Mouse (Mus musculus) layer of hippocampus, adult 2 months (tissue): Measurements from ENCODE around the gene Cdadc1. TPM values are rescaled to one million over a fixed set of nuclear protein-coding genes. Genes with fewer than 3 reads are reported as not detected.

Experiments
- DNase-seq, 2 experiments: peaks; one replicate each; pipeline ENCODE4 v3.0.0; 2022; ENCODE audit warnings: low spot score in 2 of 2
- H3K27ac ChIP-seq: fragments of 200-600 bp; 2 replicates; pipeline ENCODE4 v1.8.1; 2022
- H3K4me3 ChIP-seq: fragments of 200-600 bp; 2 replicates; pipeline ENCODE4 v1.8.1; 2022; ENCODE audit warnings: mild to moderate bottlenecking
- CTCF ChIP-seq: fragments of 200-600 bp; conservative IDR thresholded peaks from 2 replicates; pipeline ENCODE4 v1.8.1; 2022; ENCODE audit warnings: antibody characterized with exemption, mild to moderate bottlenecking, moderate library complexity
- total RNA-seq, 2 experiments: library from RNA; stranded (reverse); gene quantifications; 2 replicates each; pipeline ENCODE4 v1.2.3; 2021

The Cdadc1 gene
- total RNA-seq, 2 experiments from 2014 or later: 65.5 to 71.3 TPM

DNA sequence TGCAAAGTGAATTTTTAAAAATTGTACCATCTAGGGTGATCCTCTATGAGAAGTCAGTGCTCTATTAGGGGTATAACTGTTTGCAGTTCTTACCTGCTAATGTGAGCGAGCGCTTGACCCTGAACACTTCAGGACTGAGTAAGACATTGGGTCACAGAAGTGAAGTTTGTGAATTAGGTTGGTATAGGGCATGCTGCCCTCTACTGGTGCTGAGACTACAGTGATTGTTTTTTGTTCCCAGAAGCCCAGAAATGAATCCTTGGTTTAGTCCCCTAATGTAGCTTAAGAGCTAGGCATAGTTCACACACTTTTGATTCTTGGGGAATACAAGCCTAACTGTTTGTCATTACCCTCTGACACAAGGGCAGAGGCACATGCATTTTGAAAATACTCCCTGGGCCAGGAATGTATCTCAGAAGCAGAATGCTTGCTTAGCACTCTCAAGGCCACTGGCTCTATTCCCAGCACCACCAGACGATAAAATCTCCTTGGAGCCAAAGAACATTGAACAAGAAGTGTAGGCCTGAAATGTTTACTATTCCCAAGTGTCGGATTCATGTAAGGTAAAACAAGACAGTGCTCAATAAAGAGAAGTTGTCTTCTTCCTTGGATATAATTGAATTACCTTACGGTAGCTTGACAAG lies 6.4 kb upstream of the Cdadc1 start:
- peak in 1 of 2 experiments; percentile 30 for DNase-seq

DNA sequence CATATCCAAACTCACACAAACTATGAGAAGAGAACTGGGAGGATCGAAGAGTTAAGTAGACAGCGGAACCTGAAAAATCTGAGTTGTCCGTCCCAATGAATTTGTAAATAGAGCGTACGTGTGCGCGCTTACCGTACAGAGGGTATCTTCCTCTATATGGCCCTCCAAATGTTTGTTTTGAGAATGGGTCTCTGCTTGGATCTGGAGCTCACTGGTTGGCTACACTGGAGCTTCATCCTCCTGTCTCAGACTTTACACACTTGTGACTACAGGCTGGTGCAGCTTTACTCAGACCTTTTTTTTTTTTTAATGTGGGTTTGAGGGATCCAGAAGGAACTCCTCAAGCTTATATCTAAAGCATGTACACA lies 485 bp upstream of the Cdadc1 start:
- Histone ChIP-seq H3K27ac (peak overlapping the region; percentile 93), H3K4me3 (peak overlapping the region; percentile 83)
- no peak for DNase-seq
- no peak for TF ChIP-seq CTCF

More for the DNA sequence above, 6.4 kb upstream of the Cdadc1 start:
- Histone ChIP-seq H3K27ac (no peak overlapping the region), H3K4me3 (no peak overlapping the region)
- TF ChIP-seq CTCF: peak; percentile 85

- no peak for DNase-seq
- H3K4me3 ChIP-seq: no peak overlapping the region
- no peak overlapping the region for H3K27ac ChIP-seq
- TF ChIP-seq CTCF: no peak
These were observed 2.8 kb downstream of the Cdadc1 start for GRCm38 (mm10) chr14:59594988-59595387.

DNA sequence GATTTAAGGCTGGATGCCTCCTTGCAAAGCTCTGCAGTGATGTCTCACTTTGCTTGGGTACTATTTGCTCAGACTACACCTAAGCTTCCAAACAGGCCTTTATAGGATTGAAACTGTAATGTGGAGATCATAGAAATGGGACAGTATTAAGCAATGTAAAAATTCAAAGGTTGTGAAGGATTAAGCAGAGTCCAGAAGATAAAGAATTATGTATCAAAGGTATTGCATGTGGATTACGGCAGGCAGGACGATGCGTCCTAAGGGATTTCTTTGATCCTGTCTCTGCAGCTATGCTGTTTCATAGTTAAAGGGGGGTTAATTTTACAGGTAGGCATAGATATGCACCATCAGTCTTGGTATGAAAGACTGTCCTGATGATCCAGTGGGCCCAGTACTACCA lies 5.2 kb downstream of the Cdadc1 start:
- no peak for TF ChIP-seq CTCF
- no peak for DNase-seq
- Histone ChIP-seq H3K27ac (no peak overlapping the region), H3K4me3 (no peak overlapping the region)

GRCm38 (mm10) chr14:59591901-59592300 lies 5.9 kb downstream of the Cdadc1 start:
- H3K4me3 ChIP-seq: no peak overlapping the region
- TF ChIP-seq CTCF: no peak
- no peak overlapping the region for H3K27ac ChIP-seq
- DNase-seq: no peak

GRCm38 (mm10) chr14:59590614-59591013 lies 7.1 kb downstream of the Cdadc1 start:
- DNase-seq: no peak
- Histone ChIP-seq H3K4me3 (no peak overlapping the region), H3K27ac (no peak overlapping the region)
- peak; percentile 73 for TF ChIP-seq CTCF

DNA sequence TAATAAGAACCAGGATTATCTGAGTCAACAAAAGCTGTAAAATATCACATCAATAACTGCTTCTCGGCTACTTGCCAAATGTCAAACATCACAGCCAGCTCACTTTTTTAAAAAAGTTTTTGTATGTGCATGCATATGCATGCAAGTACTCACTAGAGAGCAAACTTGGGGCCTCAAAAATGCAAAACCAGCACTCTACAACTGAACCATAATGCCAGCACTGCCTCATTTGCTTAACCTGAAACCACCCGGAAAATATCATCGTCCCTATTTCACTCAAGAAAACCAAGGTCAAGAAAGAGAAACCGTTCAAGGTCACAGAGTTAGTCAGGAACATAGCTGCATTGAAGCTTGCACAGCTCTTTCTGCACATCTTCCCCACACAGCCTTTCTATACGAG lies 21.4 kb downstream of the Cdadc1 start:
- H3K27ac ChIP-seq: no peak overlapping the region
- no peak for DNase-seq
- TF ChIP-seq CTCF: no peak
- H3K4me3 ChIP-seq: no peak overlapping the region

DNA sequence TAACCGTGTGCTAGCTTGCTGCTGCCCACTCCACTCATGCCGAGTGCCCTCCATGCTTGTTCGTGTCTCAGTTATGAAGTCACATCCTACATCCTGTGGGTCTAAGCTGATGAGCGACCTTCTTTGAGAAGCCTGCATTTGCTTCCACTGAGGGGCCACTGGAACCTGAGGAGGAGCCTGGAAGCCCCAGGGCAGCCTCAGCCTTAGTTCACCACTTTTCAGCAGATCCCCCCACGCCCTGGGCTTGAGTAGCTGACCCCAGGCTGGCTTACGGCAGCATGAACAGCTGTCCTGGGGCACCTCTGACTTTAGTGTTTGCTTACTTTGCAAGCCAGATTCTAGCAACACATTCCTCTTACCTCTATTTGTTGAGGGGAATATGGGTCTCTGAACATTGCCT lies 31.0 kb downstream of the Cdadc1 start:
- no peak overlapping the region for H3K4me3 ChIP-seq
- no peak for TF ChIP-seq CTCF
- no peak overlapping the region for H3K27ac ChIP-seq
- no peak for DNase-seq

DNA sequence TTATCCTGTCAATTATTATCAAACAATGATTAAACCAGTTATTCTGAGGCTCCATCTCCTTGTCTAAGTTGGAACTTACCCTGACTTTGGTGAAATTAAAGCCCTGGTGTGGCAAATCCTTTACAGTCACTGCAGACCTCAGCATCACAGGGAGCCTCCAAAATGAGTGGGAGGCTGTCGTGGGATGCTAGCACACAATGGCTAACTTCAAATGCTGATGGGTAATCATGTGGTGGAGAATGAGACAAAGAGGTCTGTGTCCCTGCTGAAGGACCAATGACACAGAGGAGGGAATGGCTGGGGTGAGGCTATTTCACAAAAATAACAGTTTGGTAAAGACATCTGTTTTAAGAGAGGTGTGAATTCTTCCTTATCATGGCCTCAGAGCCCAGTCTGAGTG lies 39.9 kb downstream of the Cdadc1 start:
- H3K4me3 ChIP-seq: no peak overlapping the region
- no peak for TF ChIP-seq CTCF
- DNase-seq: no peak
- peak overlapping the region; percentile 53; the same call in 1 of the 2 replicates for H3K27ac ChIP-seq

- no peak for TF ChIP-seq CTCF
- H3K4me3 ChIP-seq: no peak overlapping the region
- no peak overlapping the region for H3K27ac ChIP-seq
- DNase-seq: no peak
These were observed 40.7 kb downstream of the Cdadc1 start for GRCm38 (mm10) chr14:59557071-59557470.

- Histone ChIP-seq H3K4me3 (peak overlapping the region; percentile 27; the same call in 1 of the 2 replicates), H3K27ac (peak overlapping the region; percentile 8; the same call in 1 of the 2 replicates)
- peak; percentile 80 to 93 for DNase-seq
- TF ChIP-seq CTCF: peak; percentile 94
These were observed 41.7 kb downstream of the Cdadc1 start for GRCm38 (mm10) chr14:59555928-59556531.

DNA sequence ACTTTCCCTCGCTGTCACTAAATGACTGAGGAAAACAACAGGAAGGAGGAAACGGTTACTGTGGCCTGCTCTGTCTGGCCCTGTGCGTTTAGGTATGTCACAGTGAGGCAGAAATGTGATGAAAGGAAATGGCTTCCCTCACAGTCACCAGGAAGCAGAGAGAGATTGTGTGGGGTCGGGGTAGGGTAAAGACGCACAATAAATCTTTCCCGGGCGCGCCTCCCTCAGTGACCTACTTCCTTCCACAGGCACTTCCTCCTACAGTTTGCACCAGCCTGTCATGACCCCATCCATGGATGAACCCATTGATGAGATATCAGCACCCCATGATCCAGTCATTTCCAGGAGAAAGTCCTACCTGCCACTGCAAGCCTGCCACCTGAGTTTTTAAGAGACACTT lies 42.7 kb downstream of the Cdadc1 start:
- no peak for TF ChIP-seq CTCF
- DNase-seq: no peak
- no peak overlapping the region for H3K4me3 ChIP-seq
- H3K27ac ChIP-seq: no peak overlapping the region

DNA sequence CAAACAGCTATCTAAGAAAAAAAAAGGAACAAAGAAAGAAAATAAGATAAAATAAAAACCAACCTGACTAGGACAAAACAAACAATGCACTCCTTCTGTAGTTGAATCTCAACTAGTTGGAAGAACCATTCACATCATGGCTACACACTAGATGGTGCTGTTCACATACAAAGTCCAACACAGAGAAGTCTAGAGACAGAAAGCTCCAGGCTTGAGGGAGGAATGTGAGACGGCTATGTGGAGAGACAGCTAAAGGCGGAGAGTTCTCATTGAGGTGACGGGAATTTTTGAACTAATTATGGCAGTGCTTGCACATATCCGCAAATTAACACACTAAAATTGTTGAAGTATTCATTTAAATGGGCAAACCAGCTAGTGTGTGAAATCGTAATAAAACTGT lies 43.7 kb downstream of the Cdadc1 start:
- Histone ChIP-seq H3K4me3 (no peak overlapping the region), H3K27ac (no peak overlapping the region)
- no peak for DNase-seq
- TF ChIP-seq CTCF: peak; percentile 66

GRCm38 (mm10) chr14:59551956-59552355 lies 45.8 kb downstream of the Cdadc1 start:
- no peak for DNase-seq
- no peak for TF ChIP-seq CTCF
- Histone ChIP-seq H3K27ac (no peak overlapping the region), H3K4me3 (no peak overlapping the region)
